Mouse (Mus musculus) heart, embryonic 12.5 days (tissue): Measurements from ENCODE around the gene Snx27. TPM values are rescaled to one million over a fixed set of nuclear protein-coding genes. Genes with fewer than 3 reads are reported as not detected.

Experiments
- ATAC-seq: fragments of 200-750 bp; cut with Nextera tagmentation; 2 replicates; pipeline ENCODE4 v1.8.0; 2017; ENCODE audit warnings: moderate TSS enrichment, moderate library complexity; ENCODE audit not compliant: insufficient number of reproducible peaks, low FRiP score
- H3K27ac ChIP-seq: fragments of 300-500 bp; sonication (generic); 2 replicates; pipeline ENCODE4 v1.5.1; 2016; ENCODE audit warnings: mild to moderate bottlenecking, moderate library complexity; ENCODE audit not compliant: poor library complexity, severe bottlenecking
- H3K27me3 ChIP-seq: fragments of 300-500 bp; sonication (generic); replicated peaks from 2 replicates; pipeline ENCODE4 v1.6.1; 2016; ENCODE audit warnings: mild to moderate bottlenecking, moderate library complexity
- H3K36me3 ChIP-seq: fragments of 300-500 bp; sonication (generic); 2 replicates; pipeline ENCODE4 v1.6.1; 2016; ENCODE audit warnings: mild to moderate bottlenecking, moderate library complexity
- H3K4me1 ChIP-seq: fragments of 300-500 bp; sonication (generic); replicated peaks from 2 replicates; pipeline ENCODE4 v1.6.1; 2016; ENCODE audit warnings: mild to moderate bottlenecking
- H3K4me2 ChIP-seq: fragments of 300-500 bp; sonication (generic); 2 replicates; pipeline ENCODE4 v1.6.1; 2016; ENCODE audit warnings: mild to moderate bottlenecking, moderate library complexity
- H3K4me3 ChIP-seq: fragments of 300-500 bp; sonication (generic); 2 replicates; pipeline ENCODE4 v1.5.1; 2016; ENCODE audit warnings: mild to moderate bottlenecking
- H3K9ac ChIP-seq: fragments of 300-500 bp; sonication (generic); 2 replicates; pipeline ENCODE4 v1.6.1; 2016; ENCODE audit warnings: mild to moderate bottlenecking, moderate library complexity
- H3K9me3 ChIP-seq: fragments of 300-500 bp; sonication (generic); replicated peaks from 2 replicates; pipeline ENCODE4 v1.6.1; 2016; ENCODE audit warnings: mild to moderate bottlenecking, moderate library complexity
- WGBS: fragments of 180-500 bp; shearing (Covaris S2); methylation state at CpG from one replicate; pipeline ENCODE4 v1.1.7; 2016; 5-methylcytosine and 5-hydroxymethylcytosine counted together
- polyA plus RNA-seq: library from polyadenylated mRNA; unstranded; fragments of >200 nt; fragmentation: Nextera tagmentation; extraction: Ambion mirVana; gene quantifications from 2 replicates; pipeline ENCODE4 v1.2.1, GENCODE M21; 2016

The Snx27 gene
- polyA plus RNA-seq, 1 experiment from 2014 or later, result 40.3 TPM

DNA sequence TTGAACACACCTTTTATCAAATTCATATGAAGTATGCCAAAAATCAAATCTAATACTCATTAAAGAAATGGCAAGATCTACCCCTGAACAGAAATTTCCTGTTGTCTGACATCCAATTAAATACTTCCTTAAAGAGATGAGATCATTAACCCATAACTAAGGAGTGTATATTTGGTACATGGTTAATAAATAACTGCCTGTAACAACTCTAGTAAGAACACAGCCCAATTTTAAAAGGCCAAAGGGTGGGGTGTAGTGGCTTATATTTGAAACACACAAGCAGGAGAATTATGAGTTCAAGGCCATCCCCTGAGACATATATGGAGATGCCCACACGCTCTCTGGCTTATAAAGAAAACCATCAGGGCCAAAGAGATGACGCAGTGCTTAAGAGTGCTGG is 133.1 kb downstream of the Snx27 start:
- Histone ChIP-seq H3K9ac (no peak overlapping the region), H3K4me3 (no peak overlapping the region), H3K4me1 (peaks cover 1% of the 10 kb centered on the region), H3K36me3 (peaks cover 52% of the 10 kb centered on the region), H3K4me2 (no peak overlapping the region), H3K9me3 (no peaks in the 10 kb centered on the region), H3K27ac (no peak overlapping the region), H3K27me3 (no peaks in the 10 kb centered on the region)
- WGBS, result 94% methylated on average over 2 of the region's 2 CpGs
- ATAC-seq, result no peak

Other genes with a start within 250 kb of the Snx27 start
- not detected in 2 replicates for gene Them5, start 240.6 kb downstream of the Snx27 start, polyA plus RNA-seq
- gene C2cd4d, start 220.3 kb downstream of the Snx27 start, polyA plus RNA-seq, result 0.66 and 0.90 TPM in 2 replicates
- 0.92 and 1.5 TPM in 2 replicates for gene Rorc, start 209.9 kb downstream of the Snx27 start, polyA plus RNA-seq
- gene Lingo4, start 184.2 kb downstream of the Snx27 start, polyA plus RNA-seq, result not detected in 2 replicates
- 8.5 and 9.7 TPM in 2 replicates for gene Tdrkh, start 169.4 kb downstream of the Snx27 start, polyA plus RNA-seq
- 57.4 and 62.0 TPM in 2 replicates for gene Mrpl9, start 139.4 kb downstream of the Snx27 start, polyA plus RNA-seq
- gene Oaz3, start 138.8 kb downstream of the Snx27 start, polyA plus RNA-seq, result 0.57 TPM in 1 of 2 replicates, not detected in the other
- gene Celf3, start 104.4 kb downstream of the Snx27 start, polyA plus RNA-seq, result 1.1 and 1.7 TPM in 2 replicates
- 5.3 and 5.7 TPM in 2 replicates for gene Riiad1, start 102.4 kb downstream of the Snx27 start, polyA plus RNA-seq
- not detected in 2 replicates for gene Gm10972, start 60.4 kb upstream of the Snx27 start, polyA plus RNA-seq
- gene Tuft1, start 76.2 kb upstream of the Snx27 start, polyA plus RNA-seq, result 8.0 and 8.5 TPM in 2 replicates
- gene Selenbp2, start 110.8 kb upstream of the Snx27 start, polyA plus RNA-seq, result 0.54 and 0.76 TPM in 2 replicates
- gene Cgn, start 203.8 kb upstream of the Snx27 start, polyA plus RNA-seq, result 2.1 and 2.4 TPM in 2 replicates